Mouse (Mus musculus): ENCODE results near the gene Slc8b1. TPM values are rescaled to one million over a fixed set of nuclear protein-coding genes. Genes with fewer than 3 reads are reported as not detected.
"Not testable (repeated sequence)": the region's sequence is repeated elsewhere in the genome, so short reads cannot be mapped to it uniquely, and the experiment has no call there.

Gene Slc8b1
- polyA plus RNA-seq, 1 experiment from 2014 or later = 13.4 TPM

DNA sequence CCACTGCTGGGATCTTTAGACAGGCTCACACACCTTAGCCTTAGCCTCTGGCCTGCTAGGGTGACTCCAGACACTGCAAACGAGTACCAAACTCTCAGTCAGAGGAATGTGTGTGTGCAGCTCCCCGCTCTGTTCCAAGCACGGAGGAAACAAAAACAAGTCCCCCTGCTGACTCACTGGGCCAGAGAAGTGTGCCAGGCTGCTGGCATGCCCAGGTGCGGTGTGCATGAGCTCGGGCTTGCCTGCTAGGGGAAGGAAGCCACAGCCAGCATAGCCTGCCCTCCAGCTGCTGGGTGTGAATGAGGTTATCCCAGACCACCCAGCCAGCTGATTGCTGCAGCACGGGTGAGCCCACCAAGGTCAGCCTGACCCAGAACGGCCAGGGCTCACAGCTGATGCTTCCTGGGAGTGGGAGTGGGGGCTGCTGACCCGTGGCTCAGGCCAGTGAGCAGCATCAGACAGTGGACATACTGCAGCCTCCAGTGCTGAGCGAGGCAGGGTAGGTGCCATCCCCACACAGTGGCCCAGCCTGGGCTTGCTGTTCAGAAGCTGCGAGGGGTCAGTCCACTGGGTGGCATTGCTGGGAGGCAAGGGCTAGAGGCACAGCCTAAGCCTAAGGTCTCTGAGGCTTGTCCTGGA is 15.8 kb upstream of the Slc8b1 start:
- peak; percentile 40 for ATAC-seq
- CTCF ChIA-PET = interaction anchor here (2.5 to 3.1 kb wide), 2 partner anchors 28 to 110 kb away, joined by 9 to 13 read pairs; no protein-coding TSS in a partner anchor
- H3K27me3 ChIP-seq = no peaks in the 10 kb centered on the region
- TF ChIP-seq CTCF (IDR thresholded peaks at IDR 0.05) = no peak
- in situ Hi-C loops (cut with MboI; ENCODE audit: low pct_unique_long_range_greater_than_20kb) = no loop called here
- POLR2A ChIA-PET = interaction anchor here (0.5 kb wide), 1 partner anchor 12 kb away, joined by 3 read pairs; no protein-coding TSS in a partner anchor
- DNase-seq (ENCODE audit: low read depth, low spot score) = no peak

DNA sequence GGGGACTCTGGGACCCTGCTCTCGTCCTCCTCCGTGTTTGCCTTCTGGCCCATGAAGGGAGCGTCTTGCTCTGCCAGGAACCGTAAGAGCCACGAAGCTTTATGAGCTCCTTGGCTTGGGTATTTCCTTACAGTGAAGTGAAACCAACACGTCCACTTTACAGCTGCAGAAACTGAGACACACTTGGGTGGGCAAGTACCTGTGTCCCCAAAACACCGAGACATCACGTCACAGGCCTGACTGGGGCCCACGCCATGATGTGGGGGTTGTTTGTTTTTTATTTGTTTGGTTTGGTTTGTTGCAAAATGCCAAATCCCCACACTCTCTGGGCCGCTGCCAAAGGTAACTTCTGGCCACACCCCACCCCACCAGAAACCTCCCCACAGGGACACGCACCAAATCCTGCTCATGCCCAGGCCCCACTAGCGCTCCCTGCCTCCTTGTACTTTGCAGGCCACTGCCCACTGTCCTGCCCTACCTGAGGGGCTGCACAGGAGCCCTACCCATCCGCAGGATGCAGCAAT is 15.2 kb upstream of the Slc8b1 start:
- in situ Hi-C loops (cut with MboI; ENCODE audit: low pct_unique_long_range_greater_than_20kb) = no loop called here
- ChIA-PET CTCF (interaction anchor here (2.5 to 3.1 kb wide), 2 partner anchors 29 to 109 kb away, joined by 9 to 13 read pairs; no protein-coding TSS in a partner anchor), POLR2A (interaction anchor here (0.5 to 1.1 kb wide), 4 partner anchors 13 to 110 kb away, joined by 3 read pairs; no protein-coding TSS in a partner anchor)
- ATAC-seq (no peak), DNase-seq (ENCODE audit: low read depth, low spot score) (no peak)
- H3K27me3 ChIP-seq = no peaks in the 10 kb centered on the region
- no peak for TF ChIP-seq CTCF (IDR thresholded peaks at IDR 0.05)

DNA sequence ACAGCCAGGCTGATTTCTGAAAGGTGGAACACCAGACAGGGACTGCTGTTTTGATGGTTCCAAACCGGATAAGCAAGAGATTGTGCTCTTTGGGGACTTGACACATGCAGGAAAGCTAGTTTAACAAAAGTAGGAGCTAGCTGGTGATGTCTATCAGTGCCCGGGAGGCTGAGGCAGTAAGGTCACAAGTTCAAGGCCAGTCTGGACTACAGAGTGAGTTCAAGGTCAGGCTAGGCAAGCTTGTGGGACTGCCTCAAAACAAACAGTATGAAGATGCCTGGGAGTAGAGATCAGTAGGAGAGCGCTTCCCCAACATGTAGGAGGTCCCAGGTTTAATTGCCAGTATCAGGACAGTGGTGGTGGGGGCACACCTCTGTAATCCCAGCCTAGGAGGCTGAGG is 13.9 kb upstream of the Slc8b1 start:
- DNase-seq (ENCODE audit: low read depth, low spot score) (no peak), ATAC-seq (no peak)
- H3K27me3 ChIP-seq = no peaks in the 10 kb centered on the region
- POLR2A ChIA-PET = no interaction called here
- in situ Hi-C loops (cut with MboI; ENCODE audit: low pct_unique_long_range_greater_than_20kb) = no loop called here
- no peak for TF ChIP-seq CTCF (IDR thresholded peaks at IDR 0.05)
- CTCF ChIA-PET = interaction anchor here (1.1 kb wide), 1 partner anchor 104 kb away, joined by 3 read pairs; no protein-coding TSS in a partner anchor

DNA sequence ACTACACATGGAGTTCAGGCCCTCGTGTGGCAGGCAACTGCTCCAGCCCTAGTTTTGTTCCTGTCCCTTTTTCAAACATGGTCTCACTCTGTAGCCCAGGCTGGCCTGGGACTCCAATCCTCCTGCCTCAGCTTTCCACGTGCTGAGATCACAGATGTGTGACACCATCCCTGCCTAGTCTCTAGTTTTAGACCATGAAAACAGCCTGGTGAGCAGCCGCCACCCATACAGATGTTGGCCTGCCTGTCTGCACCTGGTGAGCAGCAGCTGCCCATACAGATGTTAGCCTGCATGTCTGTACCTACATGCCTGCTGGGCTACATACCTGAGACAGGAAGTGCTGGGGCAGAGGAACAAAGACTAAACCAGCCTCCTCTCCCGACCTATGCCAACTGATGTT is 11.8 kb upstream of the Slc8b1 start:
- H3K27me3 ChIP-seq = no peaks in the 10 kb centered on the region
- CTCF ChIA-PET = no interaction called here
- in situ Hi-C loops (cut with MboI; ENCODE audit: low pct_unique_long_range_greater_than_20kb) = no loop called here
- DNase-seq (ENCODE audit: low read depth, low spot score) = no peak
- no peak for TF ChIP-seq CTCF (IDR thresholded peaks at IDR 0.05)
- POLR2A ChIA-PET = no interaction called here
- ATAC-seq = no peak

DNA sequence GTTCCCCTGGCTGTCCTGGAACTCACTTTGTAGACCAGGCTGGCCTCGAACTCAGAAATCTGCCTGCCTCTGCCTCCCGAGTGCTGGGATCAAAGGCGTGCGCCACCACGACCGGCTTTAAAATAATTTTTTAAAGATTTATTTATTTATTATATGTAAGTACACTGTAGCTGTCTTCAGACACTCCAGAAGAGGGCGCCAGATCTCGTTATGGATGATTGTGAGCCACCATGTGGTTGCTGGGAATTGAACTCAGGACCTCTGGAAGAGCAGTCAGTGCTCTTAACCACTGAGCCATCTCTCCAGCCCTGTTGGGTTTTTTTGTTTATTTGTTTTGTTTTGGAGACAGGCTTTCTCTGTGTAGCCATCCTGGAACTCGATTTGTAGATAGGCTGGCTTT is 10.4 kb upstream of the Slc8b1 start:
- ATAC-seq; H3K27me3 ChIP-seq; DNase-seq (ENCODE audit: low read depth, low spot score); CTCF ChIA-PET; POLR2A ChIA-PET: not testable (repeated sequence)
- in situ Hi-C loops (cut with MboI; ENCODE audit: low pct_unique_long_range_greater_than_20kb) = loop anchor here (5.0 to 25.0 kb wide), 2 partner anchors 107 to 687 kb away; partner anchors contain the start of gene Ptpn11

DNA sequence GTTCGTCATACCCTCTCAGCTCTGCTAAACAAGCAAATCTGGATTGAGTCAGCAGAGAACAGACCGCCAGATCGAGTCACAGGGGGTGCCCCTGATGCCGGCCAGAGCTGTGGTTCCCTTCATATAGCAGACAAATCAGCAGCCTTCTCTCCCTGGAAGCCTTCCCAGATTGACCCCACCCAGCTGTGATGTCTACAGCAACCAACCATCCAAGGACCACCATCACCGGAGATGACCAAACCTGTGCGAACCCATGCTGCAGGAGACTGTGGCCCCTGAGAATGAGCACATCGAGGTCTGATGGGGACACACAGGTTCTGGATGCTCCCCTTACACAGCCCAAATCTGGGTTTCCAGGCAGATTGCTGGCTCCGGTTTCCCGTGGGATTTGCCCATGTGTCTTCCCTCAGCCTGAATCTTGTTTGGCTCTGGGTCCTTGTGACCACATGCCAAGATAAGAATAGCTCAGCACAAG is 8.8 kb upstream of the Slc8b1 start:
- no peaks in the 10 kb centered on the region for H3K27me3 ChIP-seq
- ATAC-seq (no peak), DNase-seq (ENCODE audit: low read depth, low spot score) (no peak)
- ChIA-PET POLR2A (interaction anchor here (1.1 kb wide), 1 partner anchor 94 kb away, joined by 3 read pairs; no protein-coding TSS in a partner anchor), CTCF (interaction anchor here (1.6 to 3.3 kb wide), 3 partner anchors 94 to 103 kb away, joined by 4 to 20 read pairs (median 7); no protein-coding TSS in a partner anchor)
- TF ChIP-seq CTCF (IDR thresholded peaks at IDR 0.05) = no peak
- in situ Hi-C loops (cut with MboI; ENCODE audit: low pct_unique_long_range_greater_than_20kb) = loop anchor here (5.0 to 25.0 kb wide), 2 partner anchors 105 to 685 kb away; partner anchors contain the start of gene Ptpn11

DNA sequence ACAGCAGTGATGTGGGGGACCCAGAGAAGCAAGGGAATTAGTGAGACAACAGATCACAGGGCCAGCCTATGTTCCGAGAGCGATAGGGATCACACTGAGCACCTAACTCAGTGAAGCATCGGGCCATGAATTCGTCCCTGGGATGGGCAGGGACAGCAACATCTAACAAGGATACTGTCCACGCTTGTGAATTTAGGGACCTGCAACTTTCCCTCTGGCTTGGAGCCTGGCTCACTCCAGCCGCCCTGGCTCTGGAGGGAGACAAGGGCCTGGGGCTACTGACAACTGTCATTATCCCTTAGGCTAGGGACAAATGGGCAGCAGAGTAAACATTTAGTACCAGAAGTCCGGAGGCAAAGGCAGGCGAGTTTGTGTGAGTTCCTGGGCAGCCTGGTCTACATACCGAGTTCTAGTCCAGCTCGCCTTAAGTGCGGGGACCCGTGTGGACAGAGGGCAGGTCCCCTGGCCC is 8.3 kb upstream of the Slc8b1 start:
- DNase-seq (ENCODE audit: low read depth, low spot score) = no peak
- CTCF ChIA-PET = interaction anchor here (1.6 to 3.3 kb wide), 3 partner anchors 93 to 103 kb away, joined by 4 to 20 read pairs (median 7); no protein-coding TSS in a partner anchor
- H3K27me3 ChIP-seq = no peaks in the 10 kb centered on the region
- peak; percentile 32 for ATAC-seq
- POLR2A ChIA-PET = interaction anchor here (1.1 kb wide), 1 partner anchor 94 kb away, joined by 3 read pairs; no protein-coding TSS in a partner anchor
- in situ Hi-C loops (cut with MboI; ENCODE audit: low pct_unique_long_range_greater_than_20kb) = loop anchor here (5.0 to 25.0 kb wide), 2 partner anchors 105 to 685 kb away; partner anchors contain the start of gene Ptpn11
- TF ChIP-seq CTCF (IDR thresholded peaks at IDR 0.05) = no peak

DNA sequence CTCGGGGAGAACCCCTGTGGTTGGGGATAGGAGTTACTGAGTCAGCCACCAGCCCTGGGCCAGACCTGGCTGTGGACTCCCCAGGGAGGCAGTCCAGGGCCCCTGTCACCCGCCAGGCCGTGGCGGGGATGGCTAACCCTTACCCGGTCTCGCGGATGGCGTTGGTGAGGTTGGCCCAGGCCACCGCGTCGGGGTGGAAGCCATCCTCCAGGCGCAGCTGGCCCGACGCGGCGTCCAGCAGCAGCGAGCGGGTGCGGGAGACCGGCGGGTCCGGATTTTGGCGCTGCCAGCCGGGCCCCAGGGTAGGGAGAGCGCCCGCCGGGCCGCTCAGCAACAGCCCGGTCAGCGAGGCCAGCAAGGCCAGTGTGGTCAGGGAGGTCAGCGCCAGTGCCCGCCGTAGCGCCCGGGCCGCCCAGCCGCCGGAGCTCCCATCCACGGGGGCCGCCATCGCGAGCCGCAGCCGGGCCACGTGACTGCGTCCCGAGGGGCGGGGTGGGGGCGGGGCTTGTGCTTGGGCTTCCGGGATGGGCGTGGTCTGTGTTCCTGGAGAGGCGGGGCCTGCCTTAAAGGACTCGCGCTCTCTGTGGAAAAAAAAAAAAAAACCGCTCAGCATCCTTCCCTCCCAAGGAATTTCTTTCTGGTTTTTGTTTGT is 7.7 kb upstream of the Slc8b1 start, which contains the start of gene Plbd2:
TSS of gene Plbd2 (minus strand) at position 482 of the 652 bp plus-strand sequence.
- in situ Hi-C loops (cut with MboI; ENCODE audit: low pct_unique_long_range_greater_than_20kb) = loop anchor here (5.0 to 25.0 kb wide), 2 partner anchors 104 to 684 kb away; partner anchors contain the start of gene Ptpn11
- ATAC-seq = peak; percentile 61
- POLR2A ChIA-PET = interaction anchor here (0.6 to 1.1 kb wide), 3 partner anchors 8 to 93 kb away, joined by 3 read pairs; no protein-coding TSS in a partner anchor

DNA sequence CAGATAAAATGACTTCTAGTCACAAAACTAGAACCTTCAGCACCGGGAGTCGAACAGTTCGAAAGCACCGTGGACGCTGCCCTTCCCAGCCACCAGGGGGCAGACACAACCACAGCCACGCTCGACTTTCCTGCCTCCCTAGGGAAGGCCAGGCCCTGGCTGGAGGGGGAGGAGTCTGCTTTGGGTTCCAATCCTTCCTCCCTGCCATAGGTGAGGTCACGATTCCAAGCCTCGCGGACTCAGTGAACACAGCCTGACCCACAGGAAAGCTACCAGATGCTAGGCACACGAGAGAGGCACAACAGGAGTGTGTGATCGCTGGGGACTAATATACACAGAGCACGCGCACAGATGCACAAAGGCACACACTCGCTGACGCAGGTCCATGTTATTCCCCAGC is 5.6 kb upstream of the Slc8b1 start:
- CTCF ChIA-PET = interaction anchor here (0.6 to 4.6 kb wide), 3 partner anchors 28 to 100 kb away, joined by 3 to 21 read pairs (median 3); no protein-coding TSS in a partner anchor
- no peaks in the 10 kb centered on the region for H3K27me3 ChIP-seq
- in situ Hi-C loops (cut with MboI; ENCODE audit: low pct_unique_long_range_greater_than_20kb) = loop anchor here (25.0 kb wide), 1 partner anchor 682 kb away; the partner anchor contains the start of gene Ptpn11
- ATAC-seq (peak; percentile 68), DNase-seq (ENCODE audit: low read depth, low spot score) (no peak)
- POLR2A ChIA-PET = no interaction called here
- TF ChIP-seq CTCF (IDR thresholded peaks at IDR 0.05) = no peak

More for the DNA sequence above, 7.7 kb upstream of the Slc8b1 start, which contains the start of gene Plbd2:
- DNase-seq (ENCODE audit: low read depth, low spot score) = no peak
- TF ChIP-seq CTCF (IDR thresholded peaks at IDR 0.05) = no peak
- H3K27me3 ChIP-seq = no peaks in the 10 kb centered on the region
- CTCF ChIA-PET = interaction anchor here (1.6 to 3.3 kb wide), 3 partner anchors 93 to 102 kb away, joined by 4 to 20 read pairs (median 7); no protein-coding TSS in a partner anchor

DNA sequence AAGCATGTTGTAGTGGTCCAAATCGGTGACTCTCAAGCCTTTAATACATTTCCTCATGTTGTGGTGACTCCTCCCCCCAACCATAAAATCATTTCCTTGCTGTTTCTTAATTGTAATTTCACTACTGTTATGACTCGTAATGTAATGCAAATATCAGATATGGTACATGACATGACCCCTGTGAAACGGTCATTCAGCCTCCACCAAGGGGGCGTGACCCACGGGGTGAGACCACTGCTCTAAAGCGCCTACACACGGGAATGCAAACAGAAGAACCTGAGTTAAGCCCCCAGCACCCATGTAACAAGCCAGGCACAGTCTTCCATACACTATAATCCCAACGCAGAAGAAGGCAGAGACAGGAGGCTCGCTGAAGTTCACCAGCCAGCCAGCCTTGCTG is 5.2 kb upstream of the Slc8b1 start:
- DNase-seq (ENCODE audit: low read depth, low spot score) (no peak), ATAC-seq (no peak)
- no peaks in the 10 kb centered on the region for H3K27me3 ChIP-seq
- in situ Hi-C loops (cut with MboI; ENCODE audit: low pct_unique_long_range_greater_than_20kb) = loop anchor here (25.0 kb wide), 1 partner anchor 682 kb away; the partner anchor contains the start of gene Ptpn11
- no peak for TF ChIP-seq CTCF (IDR thresholded peaks at IDR 0.05)
- ChIA-PET POLR2A (no interaction called here), CTCF (interaction anchor here (0.6 to 4.6 kb wide), 3 partner anchors 27 to 99 kb away, joined by 3 to 21 read pairs (median 3); no protein-coding TSS in a partner anchor)
